Mouse (Mus musculus): ENCODE data around the gene 0610030E20Rik.

The 0610030E20Rik gene

GRCm38 (mm10) chr6:72367460-72367974 is 20.4 kb downstream of the 0610030E20Rik start:
- DNase-seq (ENCODE audit: inconsistent age in 2 of 2, low spot score in 1 of 2): no peak

DNA sequence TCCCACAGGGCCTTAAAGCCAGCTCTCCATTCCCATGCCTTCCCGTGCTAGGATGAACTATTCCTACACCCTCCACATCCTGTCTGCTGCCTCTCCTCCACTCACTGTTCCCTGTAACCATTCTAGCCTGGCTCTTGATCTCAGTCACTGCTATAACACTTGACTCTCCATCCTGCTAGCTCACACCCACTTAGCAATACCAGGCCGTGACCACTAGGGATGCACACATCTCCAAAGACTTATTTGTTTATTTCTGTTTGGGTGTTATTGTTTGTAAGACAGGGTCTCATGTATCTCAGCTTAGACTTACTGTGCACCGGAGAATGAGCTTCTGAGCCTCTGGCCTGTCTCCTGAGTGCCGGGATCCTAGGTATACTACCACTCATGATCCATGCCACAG is 22.4 kb downstream of the 0610030E20Rik start:
- DNase-seq (ENCODE audit: inconsistent age in 2 of 2, low spot score in 1 of 2): no peak

GRCm38 (mm10) chr6:72370091-72370490 is 23.0 kb downstream of the 0610030E20Rik start:
- DNase-seq (ENCODE audit: inconsistent age in 2 of 2, low spot score in 1 of 2): peak; percentile 90 to 94

DNA sequence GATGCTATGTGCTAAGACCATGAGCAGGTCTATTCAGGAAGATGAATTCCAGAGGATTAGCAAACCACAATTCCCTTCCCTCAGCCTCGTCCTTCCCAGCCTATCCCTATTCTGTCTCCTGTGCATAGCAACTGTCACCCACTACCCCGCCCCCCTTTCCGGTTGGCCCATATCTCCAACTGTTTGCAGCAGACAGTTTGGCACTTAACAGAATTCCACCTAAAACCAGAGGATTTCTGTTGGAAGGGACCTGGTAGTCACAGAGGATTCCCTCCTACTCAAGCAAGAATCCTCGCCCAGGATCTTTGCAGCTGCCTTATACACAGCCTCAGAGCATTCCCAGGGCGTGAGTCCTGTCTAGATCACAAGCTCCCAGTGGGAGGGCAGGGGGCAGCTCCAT is 24.0 kb downstream of the 0610030E20Rik start:
- no peak for DNase-seq (ENCODE audit: inconsistent age in 2 of 2, low spot score in 1 of 2)

GRCm38 (mm10) chr6:72371571-72371970 is 24.5 kb downstream of the 0610030E20Rik start:
- DNase-seq (ENCODE audit: inconsistent age in 2 of 2, low spot score in 1 of 2): no peak

DNA sequence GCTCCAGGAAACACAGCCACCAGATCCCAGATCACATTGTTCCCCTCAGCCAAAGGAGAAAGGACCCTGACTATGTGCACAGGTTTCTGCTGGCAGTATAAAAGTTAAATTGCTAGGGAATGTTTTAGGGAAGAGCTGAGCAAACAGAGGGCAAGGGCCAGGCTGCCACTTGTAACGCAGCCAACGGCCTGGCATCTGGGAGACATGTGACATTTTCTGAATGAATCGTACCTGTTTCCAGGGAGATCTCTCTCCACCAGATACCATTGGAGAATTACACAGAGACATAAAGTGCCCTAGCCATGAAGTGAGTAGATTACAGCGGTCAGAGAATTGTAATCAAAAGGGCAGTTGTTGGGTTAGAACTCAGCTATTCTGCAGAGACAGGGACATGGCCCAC is 26.1 kb downstream of the 0610030E20Rik start:
- peak in 1 of 2 experiments; percentile 50 for DNase-seq (ENCODE audit: inconsistent age in 2 of 2, low spot score in 1 of 2)

GRCm38 (mm10) chr6:72374206-72374605 is 27.1 kb downstream of the 0610030E20Rik start:
- no peak for DNase-seq (ENCODE audit: inconsistent age in 2 of 2, low spot score in 1 of 2)

GRCm38 (mm10) chr6:72374820-72375563 is 27.9 kb downstream of the 0610030E20Rik start:
- no peak for DNase-seq (ENCODE audit: inconsistent age in 2 of 2, low spot score in 1 of 2)

GRCm38 (mm10) chr6:72378510-72379234 is 31.6 kb downstream of the 0610030E20Rik start:
- no peak for DNase-seq (ENCODE audit: inconsistent age in 2 of 2, low spot score in 1 of 2)

GRCm38 (mm10) chr6:72379377-72380130 is 32.4 kb downstream of the 0610030E20Rik start:
- peak in 1 of 2 experiments; percentile 70 for DNase-seq (ENCODE audit: inconsistent age in 2 of 2, low spot score in 1 of 2)

DNA sequence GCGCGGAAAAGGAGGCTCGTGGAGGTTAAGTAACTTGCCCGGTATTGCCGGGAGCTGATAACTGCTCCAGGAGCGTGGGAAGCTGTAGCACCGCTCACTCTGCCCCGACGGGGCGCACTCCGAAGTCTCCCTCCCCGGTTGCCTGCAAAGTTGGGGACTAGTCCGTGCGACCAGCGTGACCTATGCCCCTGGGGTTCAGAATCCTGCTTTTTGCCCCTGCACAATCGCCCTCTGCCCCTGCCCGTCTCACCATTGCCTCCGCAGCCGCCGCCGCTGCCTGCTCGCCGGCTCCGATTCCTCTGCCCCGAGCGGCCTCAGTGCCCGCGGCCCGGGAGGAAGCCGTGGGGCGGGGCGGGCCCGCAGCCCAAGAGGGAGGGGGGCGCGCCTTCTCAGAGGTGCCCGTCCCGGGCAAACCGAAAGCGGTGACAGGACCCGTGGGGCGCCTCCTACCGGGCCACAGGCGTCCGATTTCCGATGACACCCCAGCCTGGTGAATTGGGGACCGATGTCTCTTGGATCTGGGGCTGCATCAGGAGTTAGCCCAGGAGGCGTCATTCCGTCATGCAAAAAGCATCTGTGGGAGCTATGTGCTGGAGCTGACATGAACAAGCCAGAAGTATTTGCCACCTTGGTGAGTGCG is 33.1 kb downstream of the 0610030E20Rik start, which contains the start of gene Vamp5:
TSS of gene Vamp5 (minus strand) at position 338 of the 640 bp plus-strand sequence.
- peak; percentile 92 to 96 for DNase-seq (ENCODE audit: inconsistent age in 2 of 2, low spot score in 1 of 2)

- DNase-seq (ENCODE audit: inconsistent age in 2 of 2, low spot score in 1 of 2): no peak
Measured at GRCm38 (mm10) chr6:72382494-72382893, 35.4 kb downstream of the 0610030E20Rik start.

DNA sequence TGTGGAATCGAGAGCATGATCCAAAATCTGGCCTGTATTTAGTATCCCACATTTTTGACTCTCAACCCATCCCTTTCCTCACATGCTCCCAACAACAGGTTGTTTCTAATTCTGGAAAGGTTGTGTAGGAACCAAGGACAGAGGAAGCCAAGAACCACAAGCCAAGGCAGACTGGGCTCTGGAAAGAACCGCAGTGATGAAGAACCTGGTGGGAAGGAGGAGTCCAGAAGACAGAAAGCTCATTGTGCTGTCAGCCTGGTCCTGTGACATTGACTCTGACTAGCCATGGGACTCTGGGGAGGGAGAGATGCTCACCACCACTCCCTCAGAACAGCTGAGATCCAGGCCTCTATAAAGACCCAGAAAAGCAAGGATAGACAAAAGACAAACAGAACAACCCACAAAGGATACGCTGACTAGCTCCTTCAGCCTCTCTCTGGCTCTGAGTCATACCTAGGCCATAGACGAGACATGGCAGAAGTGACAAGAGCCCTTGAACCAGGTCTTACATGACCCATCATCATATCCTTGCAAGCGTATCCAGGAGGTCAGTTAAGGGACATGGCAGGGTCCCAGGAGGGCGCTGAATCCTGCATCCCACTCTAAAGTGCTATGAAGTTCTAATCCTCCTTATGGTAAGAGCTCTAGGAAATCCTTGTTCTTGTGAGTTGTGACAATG is 36.2 kb downstream of the 0610030E20Rik start:
- peak in 1 of 2 experiments; percentile 61 for DNase-seq (ENCODE audit: inconsistent age in 2 of 2, low spot score in 1 of 2)

DNA sequence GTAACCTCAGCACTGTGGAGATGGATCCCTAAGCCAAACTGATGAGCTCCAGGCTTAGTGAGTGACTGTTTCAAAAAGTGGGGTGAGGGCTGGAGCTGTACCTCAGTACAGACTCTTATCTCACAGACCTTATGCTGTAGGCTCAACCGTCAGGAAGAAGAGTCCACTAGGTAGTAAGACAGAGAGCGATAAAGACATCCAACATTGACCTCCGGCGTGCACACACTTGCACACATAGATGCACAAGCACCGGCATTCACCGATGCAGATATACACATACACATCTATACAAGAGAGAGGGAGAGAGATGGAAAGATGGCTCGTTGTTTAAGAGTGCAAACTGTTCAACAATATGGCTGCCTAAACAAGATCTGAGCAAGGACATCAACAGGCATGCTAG is 36.8 kb downstream of the 0610030E20Rik start:
- DNase-seq (ENCODE audit: inconsistent age in 2 of 2, low spot score in 1 of 2): peak in 1 of 2 experiments; percentile 28

GRCm38 (mm10) chr6:72385258-72385657 is 38.1 kb downstream of the 0610030E20Rik start:
- no peak for DNase-seq (ENCODE audit: inconsistent age in 2 of 2, low spot score in 1 of 2)

DNA sequence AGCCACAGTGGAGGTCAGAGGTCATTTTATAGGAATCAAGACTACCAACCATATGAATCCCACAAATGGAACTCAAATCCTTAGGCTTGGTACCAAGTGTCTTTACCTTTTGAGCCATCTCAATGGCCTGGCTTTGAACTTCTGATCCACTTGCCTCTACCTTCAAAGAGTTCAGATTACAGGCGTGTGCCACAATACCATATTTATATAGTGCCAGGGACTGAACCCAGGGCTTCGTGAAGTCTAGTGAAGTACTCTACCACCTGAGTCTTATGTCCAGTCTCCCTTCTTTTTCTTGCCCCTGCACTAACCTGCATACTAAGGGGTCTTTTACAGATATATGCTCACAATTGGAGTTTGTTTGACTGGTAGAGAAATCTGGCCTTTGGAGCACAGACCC is 39.4 kb downstream of the 0610030E20Rik start:
- no peak for DNase-seq (ENCODE audit: inconsistent age in 2 of 2, low spot score in 1 of 2)

GRCm38 (mm10) chr6:72387816-72388215 is 40.7 kb downstream of the 0610030E20Rik start:
- DNase-seq (ENCODE audit: inconsistent age in 2 of 2, low spot score in 1 of 2): no peak

- DNase-seq (ENCODE audit: inconsistent age in 2 of 2, low spot score in 1 of 2): no peak
Measured at GRCm38 (mm10) chr6:72388266-72388665, 41.1 kb downstream of the 0610030E20Rik start.

- DNase-seq (ENCODE audit: inconsistent age in 2 of 2, low spot score in 1 of 2): no peak
Measured at GRCm38 (mm10) chr6:72388791-72389329, 41.7 kb downstream of the 0610030E20Rik start.

DNA sequence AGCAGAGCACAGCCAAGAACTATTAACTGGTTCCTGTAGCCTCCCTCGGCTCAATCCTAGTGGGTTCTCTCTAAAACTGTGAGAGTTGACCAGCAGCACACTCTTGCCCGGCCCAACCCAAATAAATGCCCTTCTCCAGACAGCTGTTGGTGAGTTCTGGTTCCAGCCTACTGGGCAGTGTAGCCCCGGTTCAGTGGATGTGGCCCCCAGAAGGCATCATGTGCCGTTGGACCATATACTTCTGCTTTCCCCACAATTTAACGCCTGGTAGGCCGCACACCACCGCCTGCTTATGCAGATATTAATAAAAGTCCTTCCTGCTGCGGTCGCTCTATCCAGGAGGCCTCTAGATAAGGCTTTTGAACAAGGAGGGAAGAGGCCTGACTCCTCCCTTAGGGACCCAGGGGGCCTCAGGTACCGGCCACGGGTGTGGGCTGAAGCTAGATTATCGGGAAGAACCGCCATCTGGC is 42.4 kb downstream of the 0610030E20Rik start:
- DNase-seq (ENCODE audit: inconsistent age in 2 of 2, low spot score in 1 of 2): no peak
